Mouse (Mus musculus) thymus, adult 2 months (tissue): Measurements from ENCODE around the gene Rap1b.

ENCODE experiments used
- CTCF ChIP-seq: fragments of 200-500 bp; IDR thresholded peaks from 2 replicates; pipeline ENCODE4 v1.5.1; 2012; ENCODE audit warnings: mild to moderate bottlenecking, control low read depth, low read length, moderate library complexity, borderline replicate concordance; ENCODE audit not compliant: control insufficient read depth, poor library complexity, insufficient read depth; ENCODE audit errors: extremely low read depth
- POLR2A ChIP-seq: fragments of 200-500 bp; IDR thresholded peaks from 2 replicates; pipeline ENCODE4 v1.6.1; 2012; ENCODE audit warnings: mild to moderate bottlenecking, low read length, control low read depth, moderate library complexity; ENCODE audit not compliant: control insufficient read depth, poor library complexity, insufficient read depth; ENCODE audit errors: extremely low read depth

- no peak for TF ChIP-seq CTCF
- no peak for TF ChIP-seq POLR2A
Observed at GRCm38 (mm10) chr10:117873952-117874351, 28.1 kb upstream of the Rap1b start.
